Mouse (Mus musculus) liver, embryonic 14 days (tissue): ENCODE results near the gene Olfr1250. TPM values are rescaled to one million over a fixed set of nuclear protein-coding genes. Genes with fewer than 3 reads are reported as not detected.

ENCODE experiments used
- polyA plus RNA-seq: library from polyadenylated mRNA; depleted of rRNA; stranded (reverse); fragments of >200 nt; gene quantifications from 2 replicates; pipeline ENCODE4 v1.2.3, GENCODE M21; 2012; rRNA removed

Olfr1250 gene
- not detected in 2 replicates for polyA plus RNA-seq

GRCm38 (mm10) chr2:89661367-89661766, at the start of gene Olfr1250:
Olfr1250 (minus strand) TSS chr2:89661467.

GRCm38 (mm10) chr2:89671836-89672235, 10.6 kb upstream of the Olfr1250 start, which contains the start of gene Olfr1251:
Olfr1251 (minus strand) TSS chr2:89671936.

GRCm38 (mm10) chr2:89634883-89635282, 26.4 kb downstream of the Olfr1250 start, which contains the start of gene Olfr1249:
Olfr1249 (minus strand) TSS chr2:89634983.

GRCm38 (mm10) chr2:89618145-89618544, 43.1 kb downstream of the Olfr1250 start, which contains the start of gene Olfr1248:
Olfr1248 (minus strand) TSS chr2:89618245.

GRCm38 (mm10) chr2:89614030-89614429, 47.2 kb downstream of the Olfr1250 start, which contains the start of gene Olfr1247:
Olfr1247 (minus strand) TSS chr2:89614130.

Other genes starting within 250 kb of the Olfr1250 start
- not detected in 2 replicates for gene Olfr1239, start 241.1 kb downstream of the Olfr1250 start, polyA plus RNA-seq
- not detected in 2 replicates for gene Olfr1240, start 218.5 kb downstream of the Olfr1250 start, polyA plus RNA-seq
- gene Olfr1241, start 174.3 kb downstream of the Olfr1250 start, polyA plus RNA-seq = not detected in 2 replicates
- gene Olfr1242, start 163.1 kb downstream of the Olfr1250 start, polyA plus RNA-seq = not detected in 2 replicates
- gene Olfr1243, start 130.0 kb downstream of the Olfr1250 start, polyA plus RNA-seq = not detected in 2 replicates
- not detected in 2 replicates for gene Olfr1245, start 83.0 kb downstream of the Olfr1250 start, polyA plus RNA-seq
- gene Olfr1246, start 68.3 kb downstream of the Olfr1250 start, polyA plus RNA-seq = not detected in 2 replicates
- gene Olfr1247, start 47.3 kb downstream of the Olfr1250 start, polyA plus RNA-seq = not detected in 2 replicates
- not detected in 2 replicates for gene Olfr1248, start 43.2 kb downstream of the Olfr1250 start, polyA plus RNA-seq
- gene Olfr1249, start 26.5 kb downstream of the Olfr1250 start, polyA plus RNA-seq = not detected in 2 replicates
- not detected in 2 replicates for gene Olfr1251, start 10.5 kb upstream of the Olfr1250 start, polyA plus RNA-seq
- gene Olfr1252, start 63.5 kb upstream of the Olfr1250 start, polyA plus RNA-seq = not detected in 2 replicates
- gene Olfr1253, start 95.6 kb upstream of the Olfr1250 start, polyA plus RNA-seq = not detected in 2 replicates
- gene Olfr1254, start 132.2 kb upstream of the Olfr1250 start, polyA plus RNA-seq = not detected in 2 replicates
- not detected in 2 replicates for gene Olfr1255, start 150.6 kb upstream of the Olfr1250 start, polyA plus RNA-seq
- not detected in 2 replicates for gene Olfr1256, start 180.1 kb upstream of the Olfr1250 start, polyA plus RNA-seq
- not detected in 2 replicates for gene Olfr48, start 186.7 kb upstream of the Olfr1250 start, polyA plus RNA-seq
- gene Olfr1257, start 217.0 kb upstream of the Olfr1250 start, polyA plus RNA-seq = not detected in 2 replicates